Mouse (Mus musculus) lung, embryonic 15.5 days (tissue): ENCODE measurements at regions not wholly inside any gene's neighbourhood (a gene's known extent, or its start where the extent isn't known, plus 50 kb on each side); places are given as distances from the start of the nearest gene placed in this dataset.

Experiments used
- ATAC-seq: fragments of 200-750 bp; cut with Nextera tagmentation; 2 replicates; pipeline ENCODE4 v1.8.0; 2017; ENCODE audit warnings: moderate number of reproducible peaks, borderline replicate concordance; ENCODE audit not compliant: low FRiP score, low TSS enrichment; ENCODE audit errors: extremely low read depth
- H3K27ac ChIP-seq: fragments of 300-500 bp; sonication (generic); 2 replicates; pipeline ENCODE4 v1.5.1; 2015; ENCODE audit warnings: moderate library complexity, mild to moderate bottlenecking, inconsistent platforms
- H3K27me3 ChIP-seq: fragments of 300-500 bp; sonication (generic); 2 replicates; pipeline ENCODE4 v1.6.1; 2015; ENCODE audit warnings: inconsistent platforms
- H3K36me3 ChIP-seq: fragments of 300-500 bp; sonication (generic); 2 replicates; pipeline ENCODE4 v1.6.1; 2015; ENCODE audit warnings: inconsistent platforms
- H3K4me1 ChIP-seq: fragments of 300-500 bp; sonication (generic); 2 replicates; pipeline ENCODE4 v1.6.1; 2015; ENCODE audit warnings: inconsistent platforms
- H3K4me2 ChIP-seq: fragments of 300-500 bp; sonication (generic); 2 replicates; pipeline ENCODE4 v1.6.1; 2015; ENCODE audit warnings: inconsistent platforms, mild to moderate bottlenecking, moderate library complexity
- H3K4me3 ChIP-seq: fragments of 300-500 bp; sonication (generic); 2 replicates; pipeline ENCODE4 v1.5.1; 2015; ENCODE audit warnings: mild to moderate bottlenecking, inconsistent platforms
- H3K9ac ChIP-seq: fragments of 300-500 bp; sonication (generic); 2 replicates; pipeline ENCODE4 v1.6.1; 2015; ENCODE audit warnings: inconsistent platforms
- H3K9me3 ChIP-seq: fragments of 300-500 bp; sonication (generic); 2 replicates; pipeline ENCODE4 v1.6.1; 2016; ENCODE audit warnings: inconsistent platforms
- WGBS: fragments of 180-500 bp; shearing (Covaris S2); methylation state at CpG from one replicate; pipeline ENCODE4 v1.1.7; 2015; 5-methylcytosine and 5-hydroxymethylcytosine counted together

DNA sequence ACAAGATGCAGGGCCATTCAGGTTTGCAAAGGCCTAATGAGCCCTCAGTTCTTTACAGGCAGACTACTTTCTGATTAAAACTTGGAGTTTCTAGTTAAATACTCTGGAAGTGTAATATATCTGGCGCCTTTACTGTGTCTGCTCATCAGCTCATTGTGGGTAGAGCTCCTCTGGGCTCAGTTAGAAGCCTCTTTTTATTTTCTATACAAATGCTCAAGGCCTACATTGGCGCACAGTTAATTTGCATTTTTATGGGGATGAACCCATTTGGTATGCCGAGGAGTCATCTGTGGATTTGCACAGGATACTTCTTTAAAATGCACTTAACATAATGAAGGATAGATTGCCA is 573.5 kb downstream of the Rps29 start:
- no peaks in the 10 kb centered on the region for H3K9me3 ChIP-seq
- H3K4me2 ChIP-seq, result no peak overlapping the region
- no peak overlapping the region for H3K9ac ChIP-seq
- no peaks in the 10 kb centered on the region for H3K27me3 ChIP-seq
- no peaks in the 10 kb centered on the region for H3K36me3 ChIP-seq
- no peak for ATAC-seq
- H3K4me3 ChIP-seq, result no peak overlapping the region
- no peaks in the 10 kb centered on the region for H3K4me1 ChIP-seq
- 80% methylated on average over 3 of the region's 3 CpGs for WGBS
- no peak overlapping the region for H3K27ac ChIP-seq

DNA sequence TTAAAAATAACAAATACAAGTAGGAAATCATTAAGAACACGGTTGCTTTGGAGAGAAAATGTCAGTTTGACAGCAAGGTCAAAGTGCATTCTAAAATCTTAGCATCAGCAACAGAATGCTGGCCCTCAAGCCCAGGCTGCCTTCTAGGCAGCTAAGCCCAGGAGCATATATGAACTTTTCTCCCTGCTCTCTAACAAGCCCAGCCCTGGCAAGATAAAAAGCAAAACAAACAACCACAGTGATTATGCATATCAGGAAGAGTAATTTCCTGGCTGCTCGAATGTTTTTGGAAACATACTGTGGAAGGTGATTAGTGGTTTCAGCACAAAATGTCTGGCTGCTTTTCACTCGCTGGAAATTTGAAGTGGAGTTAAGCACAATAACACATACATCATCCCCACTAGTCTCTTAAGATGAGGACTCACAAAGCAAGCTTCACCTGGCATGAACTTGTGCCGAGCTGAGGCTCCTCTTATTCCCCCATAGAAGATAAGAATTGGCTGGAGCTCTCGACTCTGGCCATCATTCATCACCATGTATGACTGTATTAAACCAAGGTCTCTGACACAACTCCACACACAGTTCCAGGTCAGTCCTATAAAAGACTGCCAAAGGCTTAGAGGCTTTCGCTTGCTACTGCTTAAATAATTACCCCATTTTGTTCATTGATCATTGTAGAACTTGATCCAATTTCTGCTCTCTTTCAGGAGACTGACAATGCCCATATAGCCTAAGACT is 574.0 kb downstream of the Rps29 start:
- no peak for ATAC-seq
- WGBS, result 23% methylated on average over 6 of the region's 6 CpGs

DNA sequence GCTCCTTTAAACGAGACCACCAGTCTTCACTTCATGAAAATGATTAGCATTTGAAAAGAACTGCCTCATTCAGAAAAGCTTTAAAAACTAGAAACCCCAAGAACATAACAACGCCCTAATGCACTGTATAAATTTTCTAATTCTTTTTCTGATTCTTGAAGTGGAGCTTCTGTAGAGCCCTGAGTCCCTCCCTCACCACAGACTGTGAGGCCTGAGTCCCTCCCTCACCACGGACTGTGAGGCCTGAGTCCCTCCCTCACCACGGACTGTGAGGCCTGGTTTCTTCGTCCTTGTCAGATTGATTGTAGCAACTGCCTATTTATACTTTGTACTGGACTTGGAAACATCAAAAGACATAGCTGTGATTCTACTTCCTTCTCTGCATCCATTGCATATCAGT is 579.1 kb downstream of the Rps29 start:
- Histone ChIP-seq H3K9ac (no peak overlapping the region), H3K4me2 (no peak overlapping the region), H3K27me3 (no peaks in the 10 kb centered on the region), H3K4me1 (no peaks in the 10 kb centered on the region), H3K9me3 (no peaks in the 10 kb centered on the region), H3K4me3 (no peak overlapping the region), H3K36me3 (no peaks in the 10 kb centered on the region), H3K27ac (no peak overlapping the region)
- WGBS, result 57% methylated on average over 5 of the region's 5 CpGs
- ATAC-seq, result no peak

More for the DNA sequence above, 574.0 kb downstream of the Rps29 start:
- H3K4me3 ChIP-seq, result no peak overlapping the region
- no peaks in the 10 kb centered on the region for H3K27me3 ChIP-seq
- no peak overlapping the region for H3K27ac ChIP-seq
- no peak overlapping the region for H3K4me2 ChIP-seq
- H3K9ac ChIP-seq, result no peak overlapping the region
- H3K4me1 ChIP-seq, result no peaks in the 10 kb centered on the region
- no peaks in the 10 kb centered on the region for H3K9me3 ChIP-seq
- H3K36me3 ChIP-seq, result no peaks in the 10 kb centered on the region

DNA sequence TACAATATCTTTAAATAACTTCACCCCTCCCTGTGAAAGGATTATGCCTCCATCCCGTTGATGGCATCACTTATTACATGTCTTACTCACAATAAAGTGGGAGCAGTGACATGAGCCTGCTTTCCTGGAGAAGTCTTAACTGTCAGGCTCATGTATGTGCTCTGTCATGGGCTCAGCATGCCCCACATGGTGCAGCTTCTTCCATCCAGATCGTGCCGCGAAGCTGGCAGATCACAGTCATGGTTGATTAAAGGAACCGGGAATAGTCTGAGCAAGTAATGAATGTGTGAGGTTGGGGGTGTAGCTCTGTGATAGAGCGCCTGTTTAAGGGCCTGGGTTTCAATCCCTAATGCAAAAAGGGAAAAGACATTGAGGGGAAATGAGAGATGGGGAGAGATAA is 581.5 kb downstream of the Rps29 start:
- no peaks in the 10 kb centered on the region for H3K27me3 ChIP-seq
- 75% methylated on average over 6 of the region's 6 CpGs for WGBS
- no peaks in the 10 kb centered on the region for H3K9me3 ChIP-seq
- no peak for ATAC-seq
- H3K4me3 ChIP-seq, result no peak overlapping the region
- no peak overlapping the region for H3K27ac ChIP-seq
- no peaks in the 10 kb centered on the region for H3K36me3 ChIP-seq
- H3K9ac ChIP-seq, result no peak overlapping the region
- no peak overlapping the region for H3K4me2 ChIP-seq
- H3K4me1 ChIP-seq, result no peaks in the 10 kb centered on the region

DNA sequence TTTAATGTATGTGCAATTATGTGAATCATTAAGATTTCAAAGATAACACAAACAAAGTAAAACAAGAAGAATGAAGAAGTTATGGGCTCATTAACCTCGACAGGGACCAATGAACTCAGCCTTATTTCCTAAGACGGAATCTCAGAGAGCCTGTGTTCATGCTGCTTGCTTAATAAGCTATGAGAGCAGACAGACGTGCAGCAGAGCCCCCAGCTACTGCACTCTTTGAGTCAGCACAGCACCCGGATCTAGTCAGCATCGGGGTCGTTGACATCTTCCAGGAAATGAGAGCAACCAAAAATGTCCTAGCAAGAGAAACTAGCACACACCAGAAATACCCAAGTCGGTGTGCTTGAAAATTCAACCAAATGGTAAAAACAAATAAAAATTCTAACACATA is 582.1 kb downstream of the Rps29 start:
- Histone ChIP-seq H3K36me3 (no peaks in the 10 kb centered on the region), H3K4me3 (no peak overlapping the region), H3K27me3 (no peaks in the 10 kb centered on the region), H3K9me3 (no peaks in the 10 kb centered on the region), H3K9ac (no peak overlapping the region), H3K27ac (no peak overlapping the region), H3K4me2 (no peak overlapping the region), H3K4me1 (no peaks in the 10 kb centered on the region)
- no peak for ATAC-seq
- 47% methylated on average over 7 of the region's 7 CpGs for WGBS

DNA sequence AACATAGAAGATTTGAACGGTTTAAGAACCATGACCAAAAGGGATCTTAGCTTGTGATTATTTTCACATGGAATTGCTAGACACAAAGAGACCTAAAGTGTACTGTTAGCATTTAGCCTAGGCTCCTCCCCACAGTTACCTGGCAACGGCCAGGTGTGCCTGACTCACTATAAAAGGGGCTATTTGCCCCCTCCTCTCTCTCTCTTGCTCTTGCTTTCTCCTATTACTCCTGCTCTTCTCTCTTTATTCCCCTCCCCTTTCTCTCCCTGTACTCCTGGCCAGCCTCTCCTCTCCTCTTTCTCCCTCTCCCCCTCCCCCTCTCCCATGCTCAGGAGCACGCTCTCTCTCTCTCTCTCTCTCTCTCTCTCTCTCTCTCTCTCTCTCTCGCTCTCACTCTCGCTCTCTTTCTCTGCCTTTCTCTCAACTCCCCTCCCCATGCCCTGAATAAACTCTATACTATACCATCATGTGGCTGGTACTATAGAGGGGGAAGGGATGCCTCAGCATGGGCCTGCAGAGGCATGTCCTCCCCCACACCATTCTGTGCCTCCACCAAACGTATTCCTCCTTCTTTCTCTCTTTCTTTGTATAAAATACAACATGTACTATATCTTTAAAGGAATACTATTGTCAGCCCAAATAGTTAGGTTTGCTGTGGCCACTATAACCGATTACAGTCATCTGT is 603.9 kb downstream of the Rps29 start:
- Histone ChIP-seq H3K27me3 (no peaks in the 10 kb centered on the region), H3K4me2 (no peak overlapping the region), H3K27ac (no peak overlapping the region), H3K9me3 (no peaks in the 10 kb centered on the region), H3K4me1 (no peaks in the 10 kb centered on the region), H3K36me3 (no peaks in the 10 kb centered on the region), H3K4me3 (no peak overlapping the region), H3K9ac (no peak overlapping the region)
- 40% methylated on average over 7 of the region's 7 CpGs for WGBS
- ATAC-seq, result no peak

DNA sequence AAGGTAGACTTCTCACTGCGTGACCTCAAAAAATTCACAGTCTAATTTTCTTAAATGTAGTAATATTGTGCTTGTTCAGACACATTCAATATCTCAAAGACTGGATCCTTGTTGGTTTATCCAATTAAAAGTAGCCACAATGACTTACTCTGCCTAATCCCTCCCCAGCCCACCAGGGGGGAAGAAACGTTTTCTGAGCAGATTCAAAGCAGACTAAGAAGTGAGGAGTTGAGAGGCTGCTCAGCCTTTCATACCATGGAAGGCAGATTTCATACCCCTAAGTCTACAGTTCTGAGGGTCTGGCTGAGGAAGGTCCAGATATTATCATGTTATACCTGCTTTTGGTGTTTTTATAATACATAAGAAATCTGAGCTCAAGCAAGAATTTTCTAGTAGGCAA is 604.7 kb downstream of the Rps29 start:
- no peaks in the 10 kb centered on the region for H3K27me3 ChIP-seq
- ATAC-seq, result no peak
- 46% methylated on average over 2 of the region's 2 CpGs for WGBS
- H3K36me3 ChIP-seq, result no peaks in the 10 kb centered on the region
- H3K4me2 ChIP-seq, result no peak overlapping the region
- no peaks in the 10 kb centered on the region for H3K4me1 ChIP-seq
- no peak overlapping the region for H3K27ac ChIP-seq
- H3K4me3 ChIP-seq, result no peak overlapping the region
- no peaks in the 10 kb centered on the region for H3K9me3 ChIP-seq
- no peak overlapping the region for H3K9ac ChIP-seq

DNA sequence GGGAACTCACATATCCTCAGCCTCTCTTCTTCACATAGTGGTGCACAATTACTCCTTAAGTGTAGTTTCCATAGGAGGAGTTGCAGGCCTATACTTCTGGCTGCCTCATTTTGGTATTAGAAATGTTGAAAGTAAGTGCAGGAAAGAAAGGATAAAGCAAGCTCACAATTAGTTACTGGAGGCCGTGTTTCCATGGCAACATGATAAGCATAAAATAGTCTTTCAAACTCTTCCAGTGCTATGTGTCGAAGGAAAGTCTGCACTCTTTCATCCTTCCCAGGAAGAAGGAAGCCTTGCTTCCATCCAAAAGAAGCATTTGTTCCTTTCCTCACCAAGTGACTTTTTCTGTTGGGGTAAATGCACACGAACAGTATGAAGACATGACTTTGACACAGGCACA is 617.2 kb downstream of the Rps29 start:
- no peak overlapping the region for H3K4me3 ChIP-seq
- H3K4me2 ChIP-seq, result no peak overlapping the region
- H3K9me3 ChIP-seq, result no peaks in the 10 kb centered on the region
- H3K36me3 ChIP-seq, result no peaks in the 10 kb centered on the region
- no peaks in the 10 kb centered on the region for H3K4me1 ChIP-seq
- WGBS, result 51% methylated on average over 3 of the region's 3 CpGs
- H3K27me3 ChIP-seq, result no peaks in the 10 kb centered on the region
- H3K9ac ChIP-seq, result no peak overlapping the region
- ATAC-seq, result no peak
- no peak overlapping the region for H3K27ac ChIP-seq

DNA sequence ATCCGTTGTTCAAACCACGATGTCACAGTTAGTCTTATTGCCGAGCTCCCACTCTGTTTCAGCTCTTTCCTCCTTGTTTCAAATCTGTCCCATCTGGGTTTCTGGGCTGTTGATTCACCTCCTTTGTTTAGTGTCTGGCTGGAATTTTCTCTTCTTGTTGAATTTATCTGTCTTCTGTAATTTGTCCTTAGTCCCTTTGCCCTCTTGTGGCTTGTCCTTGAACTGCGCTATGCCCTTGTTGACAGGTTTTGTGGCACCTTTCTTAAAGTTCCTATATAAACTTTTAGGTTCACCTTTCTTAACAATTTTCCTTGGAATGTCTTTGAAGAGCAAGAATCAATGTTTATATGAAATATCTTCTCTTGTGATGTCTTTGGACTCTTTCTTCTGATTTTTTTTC is 658.2 kb downstream of the Rps29 start:
- WGBS, result 68% methylated on average over 4 of the region's 4 CpGs
- no peak for ATAC-seq
- no peak overlapping the region for H3K9ac ChIP-seq
- no peaks in the 10 kb centered on the region for H3K36me3 ChIP-seq
- H3K27ac ChIP-seq, result no peak overlapping the region
- no peak overlapping the region for H3K4me3 ChIP-seq
- no peak overlapping the region for H3K4me2 ChIP-seq
- H3K27me3 ChIP-seq, result no peaks in the 10 kb centered on the region
- no peaks in the 10 kb centered on the region for H3K9me3 ChIP-seq
- H3K4me1 ChIP-seq, result no peaks in the 10 kb centered on the region

DNA sequence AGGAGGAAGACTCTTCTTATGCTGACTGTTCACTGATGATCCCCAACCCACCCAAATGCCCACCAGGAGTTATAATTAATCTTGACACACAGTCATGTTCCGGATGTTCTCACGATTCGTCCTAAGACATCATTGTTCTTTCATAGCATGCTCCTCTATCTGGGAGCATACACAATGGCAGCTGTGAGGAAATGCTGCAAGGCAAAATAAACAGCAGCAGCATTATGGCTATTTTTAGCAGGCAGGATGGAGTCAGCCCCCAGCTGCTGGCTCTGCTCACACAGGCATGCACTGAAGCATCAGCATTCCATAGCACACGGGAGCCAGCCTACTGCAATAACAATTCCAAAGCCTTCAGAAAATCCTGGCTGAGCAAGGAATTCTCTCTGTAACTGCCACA is 696.0 kb downstream of the Rps29 start:
- peak overlapping the region; percentile 49; the same call in 1 of the 2 replicates for H3K27ac ChIP-seq
- no peak overlapping the region for H3K4me3 ChIP-seq
- no peaks in the 10 kb centered on the region for H3K27me3 ChIP-seq
- H3K4me1 ChIP-seq, result no peaks in the 10 kb centered on the region
- no peak overlapping the region for H3K9ac ChIP-seq
- no peaks in the 10 kb centered on the region for H3K9me3 ChIP-seq
- 34% methylated on average over 4 of the region's 4 CpGs for WGBS
- H3K4me2 ChIP-seq, result no peak overlapping the region
- ATAC-seq, result peak; percentile 67; the same call in 1 of the 2 replicates
- no peaks in the 10 kb centered on the region for H3K36me3 ChIP-seq

DNA sequence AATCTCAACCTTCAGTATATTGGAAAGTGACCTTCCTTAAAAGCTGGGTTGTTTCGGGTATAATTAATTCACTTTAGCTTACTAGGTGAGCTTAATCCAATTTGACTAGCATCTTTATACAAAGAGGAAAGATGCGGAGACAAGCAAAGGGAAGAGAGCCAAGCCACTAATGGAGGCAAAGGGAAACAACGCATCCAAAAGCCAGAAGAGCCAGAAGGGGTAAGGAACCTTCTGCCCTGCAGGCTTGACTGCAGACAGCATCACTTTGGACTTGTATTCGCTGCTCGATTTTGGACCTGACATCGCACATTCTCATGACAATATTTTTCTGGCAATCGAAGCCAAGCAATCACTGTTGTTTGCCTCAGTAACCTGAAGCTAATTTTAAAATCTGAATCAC is 700.8 kb downstream of the Rps29 start:
- Histone ChIP-seq H3K27ac (no peak overlapping the region), H3K9ac (no peak overlapping the region), H3K4me2 (no peak overlapping the region), H3K4me3 (no peak overlapping the region), H3K4me1 (no peaks in the 10 kb centered on the region), H3K36me3 (no peaks in the 10 kb centered on the region), H3K27me3 (no peaks in the 10 kb centered on the region), H3K9me3 (no peaks in the 10 kb centered on the region)
- ATAC-seq, result no peak
- 77% methylated on average over 7 of the region's 7 CpGs for WGBS

DNA sequence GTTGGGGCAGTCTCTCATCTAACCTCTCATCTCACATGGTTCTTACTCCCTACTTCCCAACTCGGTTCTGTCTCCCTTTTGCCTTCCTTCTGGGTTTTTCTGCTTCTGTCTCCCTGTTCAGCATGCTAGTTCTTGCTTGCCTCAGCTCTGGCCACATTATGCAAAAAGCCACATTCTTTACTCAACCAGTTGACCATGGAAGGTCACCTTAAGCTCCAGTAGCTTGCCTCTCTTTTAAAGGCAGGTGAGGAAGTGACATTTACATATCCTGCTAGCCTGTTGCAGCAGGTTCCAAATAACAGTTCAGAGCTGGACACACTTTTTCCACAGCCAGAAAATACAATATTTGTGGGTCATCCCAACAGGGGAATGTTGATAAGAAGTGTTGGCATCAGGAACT is 732.4 kb downstream of the Rps29 start:
- no peak overlapping the region for H3K27ac ChIP-seq
- H3K27me3 ChIP-seq, result no peaks in the 10 kb centered on the region
- no peaks in the 10 kb centered on the region for H3K36me3 ChIP-seq
- no peak overlapping the region for H3K4me3 ChIP-seq
- no peak overlapping the region for H3K4me2 ChIP-seq
- WGBS, result 61% methylated on average over 1 of the region's 1 CpGs
- ATAC-seq, result no peak
- H3K9ac ChIP-seq, result no peak overlapping the region
- H3K9me3 ChIP-seq, result no peaks in the 10 kb centered on the region
- no peaks in the 10 kb centered on the region for H3K4me1 ChIP-seq
